Mouse (Mus musculus) colon, adult 2 months (tissue): Measurements from ENCODE around the gene Paxx. TPM values are rescaled to one million over a fixed set of nuclear protein-coding genes. Genes with fewer than 3 reads are reported as not detected.

Source experiments
- polyA plus RNA-seq: library from polyadenylated mRNA; depleted of rRNA; stranded (reverse); fragments of >200 nt; gene quantifications from 2 replicates; pipeline ENCODE4 v1.2.3, GENCODE M21; 2012; rRNA removed

Gene Paxx
- 66.2 and 79.3 TPM in 2 replicates for polyA plus RNA-seq

GRCm38 (mm10) chr2:25460551-25461309, at the start of gene Paxx:
Paxx (minus strand) TSS chr2:25461094.

GRCm38 (mm10) chr2:25501593-25502486, 40.9 kb upstream of the Paxx start, which contains the start of gene C8g:
C8g (minus strand) TSS chr2:25501719.

GRCm38 (mm10) chr2:25500576-25501405, 39.9 kb upstream of the Paxx start, which contains the start of gene Fbxw5:
Fbxw5 (plus strand) TSS chr2:25500750.

GRCm38 (mm10) chr2:25493476-25493961, 32.6 kb upstream of the Paxx start, which contains the start of gene Lcn12:
Lcn12 (minus strand) TSS chr2:25493911.

GRCm38 (mm10) chr2:25469969-25470368, 9.1 kb upstream of the Paxx start, which contains the start of gene Ptgds:
Ptgds (minus strand) TSS chr2:25470046.

GRCm38 (mm10) chr2:25456205-25456953, 4.5 kb downstream of the Paxx start, which contains the start of gene Clic3:
Clic3 (plus strand) TSS chr2:25456838.

GRCm38 (mm10) chr2:25428442-25429236, 32.3 kb downstream of the Paxx start, which contains the start of gene Abca2:
Abca2 (plus strand) TSS chr2:25428703.

GRCm38 (mm10) chr2:25422587-25423410, 38.1 kb downstream of the Paxx start, which contains the start of gene Fut7:
Fut7 (plus strand) TSS chr2:25423267.

Other genes with a start within 250 kb of the Paxx start
- 58.5 and 62.9 TPM in 2 replicates for gene Nelfb, start 249.6 kb downstream of the Paxx start, polyA plus RNA-seq
- gene Stpg3, start 246.5 kb downstream of the Paxx start, polyA plus RNA-seq: 0.19 TPM in 1 of 2 replicates, not detected in the other
- gene Fam166a, start 242.3 kb downstream of the Paxx start, polyA plus RNA-seq: 0.10 TPM in 1 of 2 replicates, not detected in the other
- gene Tubb4b, start 236.4 kb downstream of the Paxx start, polyA plus RNA-seq: 680 and 930 TPM in 2 replicates
- 0.06 TPM in 1 of 2 replicates, not detected in the other for gene Slc34a3, start 226.7 kb downstream of the Paxx start, polyA plus RNA-seq
- not detected in 2 replicates for gene Rnf224, start 224.3 kb downstream of the Paxx start, polyA plus RNA-seq
- gene Rnf208, start 218.8 kb downstream of the Paxx start, polyA plus RNA-seq: 17.8 and 19.3 TPM in 2 replicates
- 0.41 TPM in 1 of 2 replicates, not detected in the other for gene Cysrt1, start 218.6 kb downstream of the Paxx start, polyA plus RNA-seq
- 26.9 and 28.8 TPM in 2 replicates for gene AL732309.1, start 214.2 kb downstream of the Paxx start, polyA plus RNA-seq
- 39.1 and 59.2 TPM in 2 replicates for gene Tmem203, start 205.7 kb downstream of the Paxx start, polyA plus RNA-seq
- 194 and 199 TPM in 2 replicates for gene Tprn, start 198.5 kb downstream of the Paxx start, polyA plus RNA-seq
- 68.4 and 69.1 TPM in 2 replicates for gene Ssna1, start 188.7 kb downstream of the Paxx start, polyA plus RNA-seq
- 80.9 and 85.4 TPM in 2 replicates for gene Anapc2, start 188.6 kb downstream of the Paxx start, polyA plus RNA-seq
- gene Tmem210, start 172.9 kb downstream of the Paxx start, polyA plus RNA-seq: not detected in 2 replicates
- 197 and 281 TPM in 2 replicates for gene Lrrc26, start 171.2 kb downstream of the Paxx start, polyA plus RNA-seq
- gene Grin1, start 141.9 kb downstream of the Paxx start, polyA plus RNA-seq: 1.5 TPM in 2 replicates
- 15.6 and 17.3 TPM in 2 replicates for gene Man1b1, start 128.8 kb downstream of the Paxx start, polyA plus RNA-seq
- 37.3 and 38.5 TPM in 2 replicates for gene Dpp7, start 104.7 kb downstream of the Paxx start, polyA plus RNA-seq
- 53.2 and 76.3 TPM in 2 replicates for gene Uap1l1, start 95.4 kb downstream of the Paxx start, polyA plus RNA-seq
- 24.4 and 27.1 TPM in 2 replicates for gene Sapcd2, start 88.8 kb downstream of the Paxx start, polyA plus RNA-seq
- 66.7 and 73.6 TPM in 2 replicates for gene Entpd2, start 65.2 kb downstream of the Paxx start, polyA plus RNA-seq
- gene Npdc1, start 61.7 kb downstream of the Paxx start, polyA plus RNA-seq: 246 and 266 TPM in 2 replicates
- 0.19 and 0.25 TPM in 2 replicates for gene Fut7, start 37.8 kb downstream of the Paxx start, polyA plus RNA-seq
- gene Abca2, start 32.4 kb downstream of the Paxx start, polyA plus RNA-seq: 19.3 and 24.9 TPM in 2 replicates
- 1.6 and 2.1 TPM in 2 replicates for gene Clic3, start 4.3 kb downstream of the Paxx start, polyA plus RNA-seq
- 0.21 and 0.37 TPM in 2 replicates for gene Ptgds, start 9.0 kb upstream of the Paxx start, polyA plus RNA-seq
- not detected in 2 replicates for gene Lcn12, start 32.8 kb upstream of the Paxx start, polyA plus RNA-seq
- gene Fbxw5, start 39.7 kb upstream of the Paxx start, polyA plus RNA-seq: 23.6 and 29.7 TPM in 2 replicates
- 1.7 and 2.4 TPM in 2 replicates for gene C8g, start 40.6 kb upstream of the Paxx start, polyA plus RNA-seq
- 13.4 and 15.1 TPM in 2 replicates for gene Traf2, start 85.8 kb upstream of the Paxx start, polyA plus RNA-seq
- 208 and 259 TPM in 2 replicates for gene Edf1, start 96.8 kb upstream of the Paxx start, polyA plus RNA-seq
- 3.1 and 10.3 TPM in 2 replicates for gene Mamdc4, start 113.8 kb upstream of the Paxx start, polyA plus RNA-seq
- gene Phpt1, start 114.1 kb upstream of the Paxx start, polyA plus RNA-seq: 20.9 and 24.9 TPM in 2 replicates
- 2.2 and 2.4 TPM in 2 replicates for gene Ajm1, start 120.7 kb upstream of the Paxx start, polyA plus RNA-seq
- 64.1 and 64.2 TPM in 2 replicates for gene Rabl6, start 147.4 kb upstream of the Paxx start, polyA plus RNA-seq
- gene Ccdc183, start 156.6 kb upstream of the Paxx start, polyA plus RNA-seq: 0.07 TPM in 2 replicates
- gene Tmem141, start 160.9 kb upstream of the Paxx start, polyA plus RNA-seq: 20.6 and 23.5 TPM in 2 replicates
- 9.5 and 10.1 TPM in 2 replicates for gene Fcna, start 166.9 kb upstream of the Paxx start, polyA plus RNA-seq
- gene Lcn8, start 192.0 kb upstream of the Paxx start, polyA plus RNA-seq: not detected in 2 replicates
- not detected in 2 replicates for gene Lcn5, start 196.9 kb upstream of the Paxx start, polyA plus RNA-seq
- gene Lcn6, start 215.7 kb upstream of the Paxx start, polyA plus RNA-seq: not detected in 2 replicates
- gene Lcn10, start 221.6 kb upstream of the Paxx start, polyA plus RNA-seq: not detected in 2 replicates
- gene Obp2a, start 238.9 kb upstream of the Paxx start, polyA plus RNA-seq: not detected in 2 replicates
- gene Bmyc, start 245.6 kb upstream of the Paxx start, polyA plus RNA-seq: 43.1 and 46.6 TPM in 2 replicates